Mouse (Mus musculus): ENCODE results near the gene Brd2. TPM values are rescaled to one million over a fixed set of nuclear protein-coding genes. Genes with fewer than 3 reads are reported as not detected.
A peak's percentile ranks its signal among the peaks of the same experiment; 100 is the strongest.
"Not testable (repeated sequence)": the region's sequence is repeated elsewhere in the genome, so short reads cannot be mapped to it uniquely, and the experiment has no call there.

Brd2 gene
- polyA plus RNA-seq (2017; shearing (Covaris generic)), result 100 to 1,000 TPM in 1 of 2 experiments, 10 to 100 TPM in 1; 99.8 to 116 TPM

GRCm38 (mm10) chr17:34122188-34122984, at the start of gene Brd2:
Gene Brd2 (minus strand): TSS chr17:34122634.
- peak; percentile 26 for ATAC-seq

GRCm38 (mm10) chr17:34170877-34171498, 48.6 kb upstream of the Brd2 start:
- ATAC-seq, result peak; percentile 94

GRCm38 (mm10) chr17:34170487-34170876, 48.0 kb upstream of the Brd2 start:
- no peak for ATAC-seq

GRCm38 (mm10) chr17:34169279-34169678, 46.8 kb upstream of the Brd2 start:
- no peak for ATAC-seq

GRCm38 (mm10) chr17:34165033-34165730, 42.7 kb upstream of the Brd2 start:
- no peak for ATAC-seq

- ATAC-seq, result peak; percentile 28
Observed at GRCm38 (mm10) chr17:34164202-34164895, 41.9 kb upstream of the Brd2 start.

- no peak for ATAC-seq
Observed at GRCm38 (mm10) chr17:34155534-34155933, 33.1 kb upstream of the Brd2 start.

GRCm38 (mm10) chr17:34152923-34153322, 30.5 kb upstream of the Brd2 start, which contains the start of gene H2-DMb1:
Gene H2-DMb1 (plus strand): TSS chr17:34153072.
- ATAC-seq, result no peak

- peak; percentile 22 for ATAC-seq
Observed at GRCm38 (mm10) chr17:34144960-34145371, 22.5 kb upstream of the Brd2 start.

- not testable (repeated sequence) for ATAC-seq
Observed at GRCm38 (mm10) chr17:34144221-34144620, 21.8 kb upstream of the Brd2 start.

- ATAC-seq, result no peak
Observed at GRCm38 (mm10) chr17:34143461-34143860, 21.0 kb upstream of the Brd2 start.

- ATAC-seq, result peak; percentile 84
Observed at GRCm38 (mm10) chr17:34143033-34143432, 20.6 kb upstream of the Brd2 start, which contains the start of gene H2-DMb2. Gene H2-DMb2 (plus strand): TSS chr17:34143307.

- no peak for ATAC-seq
Observed at GRCm38 (mm10) chr17:34142456-34143010, 20.1 kb upstream of the Brd2 start.

- ATAC-seq, result no peak
Observed at GRCm38 (mm10) chr17:34141448-34141847, 19.0 kb upstream of the Brd2 start.

GRCm38 (mm10) chr17:34140240-34140639, 17.8 kb upstream of the Brd2 start:
- ATAC-seq, result no peak

- ATAC-seq, result no peak
Observed at GRCm38 (mm10) chr17:34139416-34139815, 17.0 kb upstream of the Brd2 start.

GRCm38 (mm10) chr17:34138655-34139054, 16.2 kb upstream of the Brd2 start:
- no peak for ATAC-seq

- no peak for ATAC-seq
Observed at GRCm38 (mm10) chr17:34137601-34138000, 15.2 kb upstream of the Brd2 start.

GRCm38 (mm10) chr17:34135297-34136224, 13.1 kb upstream of the Brd2 start:
- peak; percentile 100 for ATAC-seq

- no peak for ATAC-seq
Observed at GRCm38 (mm10) chr17:34134451-34134850, 12.0 kb upstream of the Brd2 start.

- ATAC-seq, result no peak
Observed at GRCm38 (mm10) chr17:34133289-34133688, 10.9 kb upstream of the Brd2 start.

Data from activated CD4-positive, CD25-positive, alpha-beta regulatory T cell, adult 4 months (primary cell).